Mouse (Mus musculus): ENCODE measurements around the gene Mmp15. TPM values are rescaled to one million over a fixed set of nuclear protein-coding genes. Genes with fewer than 3 reads are reported as not detected.

The Mmp15 gene
- polyA plus RNA-seq, 1 experiment: 28.7 TPM

DNA sequence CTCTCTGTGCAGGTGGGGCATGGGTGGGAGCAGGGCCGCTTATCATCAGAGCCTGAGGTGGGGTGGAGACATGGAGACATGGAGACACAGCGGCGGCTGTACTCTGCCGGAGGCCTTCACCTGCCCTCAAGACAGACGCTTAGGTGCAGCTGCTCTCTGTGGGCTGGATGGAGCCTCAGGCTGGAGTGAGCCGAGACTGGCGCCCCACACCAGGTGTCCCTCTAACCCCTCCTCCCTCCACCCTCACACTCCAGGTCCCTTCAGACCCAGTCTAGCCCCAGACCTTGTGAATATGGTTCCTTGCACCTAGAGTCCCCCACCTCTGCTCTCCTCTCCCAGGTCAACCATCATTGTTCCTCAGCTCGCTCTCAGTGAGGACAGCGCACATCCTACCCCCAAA, 47.1 kb downstream of the Mmp15 start:
- no peaks in the 10 kb centered on the region for H3K36me3 ChIP-seq (ENCODE audit: control insufficient read depth, insufficient read depth, low read length)
- H3K27me3 ChIP-seq (ENCODE audit: control insufficient read depth, insufficient read depth, low read length): no peaks in the 10 kb centered on the region
- 58% methylated on average over 9 of the region's 9 CpGs for WGBS
- H3K4me1 ChIP-seq (ENCODE audit: control insufficient read depth, insufficient read depth, insufficient read length, low read length): no peaks in the 10 kb centered on the region
- H3K4me3 ChIP-seq (ENCODE audit: low read depth, low read length): no peak overlapping the region
- no peak for TF ChIP-seq POLR2A (IDR thresholded peaks at IDR 0.05; ENCODE audit: low read depth, low read length)
- no peak for TF ChIP-seq CTCF (IDR thresholded peaks at IDR 0.05; ENCODE audit: extremely low read depth, insufficient read length, insufficient replicate concordance, low read depth, low read length)
- H3K27ac ChIP-seq (ENCODE audit: insufficient read depth, low read depth, low read length): no peak overlapping the region

DNA sequence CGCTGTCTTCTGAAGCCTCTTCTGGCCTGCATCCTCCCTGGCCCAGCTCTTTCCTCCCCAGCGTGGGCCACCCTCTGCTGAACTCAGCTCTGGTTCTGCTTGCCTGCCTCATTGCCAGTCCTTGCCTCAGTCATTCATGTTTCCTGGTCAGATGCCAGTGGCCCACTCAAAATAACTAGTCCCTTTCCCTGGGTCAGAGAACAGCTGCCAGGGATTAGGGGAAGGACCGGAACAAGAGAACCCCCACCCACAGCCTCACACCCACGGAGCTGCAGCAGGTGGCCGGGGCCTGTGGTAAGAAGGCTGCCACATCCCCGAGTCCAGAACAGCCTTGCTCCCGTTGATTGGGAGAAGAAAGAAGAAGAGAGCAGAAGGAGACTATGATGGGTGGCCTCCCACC, 49.0 kb downstream of the Mmp15 start:
- no peak overlapping the region for H3K4me3 ChIP-seq (ENCODE audit: low read depth, low read length)
- H3K27ac ChIP-seq (ENCODE audit: insufficient read depth, low read depth, low read length): no peak overlapping the region
- no peaks in the 10 kb centered on the region for H3K4me1 ChIP-seq (ENCODE audit: control insufficient read depth, insufficient read depth, insufficient read length, low read length)
- H3K27me3 ChIP-seq (ENCODE audit: control insufficient read depth, insufficient read depth, low read length): no peaks in the 10 kb centered on the region
- WGBS: 79% methylated on average over 7 of the region's 7 CpGs
- TF ChIP-seq CTCF (IDR thresholded peaks at IDR 0.05; ENCODE audit: extremely low read depth, insufficient read length, insufficient replicate concordance, low read depth, low read length) (no peak), POLR2A (IDR thresholded peaks at IDR 0.05; ENCODE audit: low read depth, low read length) (no peak)
- H3K36me3 ChIP-seq (ENCODE audit: control insufficient read depth, insufficient read depth, low read length): no peaks in the 10 kb centered on the region

DNA sequence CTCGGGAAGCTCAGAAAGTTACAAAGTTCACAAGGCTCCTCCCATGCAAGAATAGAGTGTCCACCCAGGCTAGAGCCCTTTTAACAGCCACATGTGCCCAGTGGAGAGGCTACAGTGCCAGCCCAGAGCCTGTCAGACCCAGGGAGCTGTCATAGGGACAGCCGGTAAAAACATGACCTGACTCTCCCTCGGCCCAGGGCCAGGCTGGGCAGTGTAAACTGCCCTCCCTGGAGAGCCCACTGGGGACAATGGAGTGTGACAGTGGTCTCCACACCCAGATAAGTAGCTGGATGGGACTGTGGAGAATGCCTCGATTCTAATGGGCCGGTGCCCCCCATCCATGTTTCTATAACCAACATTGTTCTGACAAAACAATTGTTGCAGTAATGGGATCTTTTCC, 57.5 kb downstream of the Mmp15 start:
- Histone ChIP-seq H3K4me3 (ENCODE audit: low read depth, low read length) (no peak overlapping the region), H3K27me3 (ENCODE audit: control insufficient read depth, insufficient read depth, low read length) (no peaks in the 10 kb centered on the region), H3K36me3 (ENCODE audit: control insufficient read depth, insufficient read depth, low read length) (no peaks in the 10 kb centered on the region), H3K4me1 (ENCODE audit: control insufficient read depth, insufficient read depth, insufficient read length, low read length) (peaks cover 5% of the 10 kb centered on the region; the same call in 1 of the 2 replicates), H3K27ac (ENCODE audit: insufficient read depth, low read depth, low read length) (no peak overlapping the region)
- WGBS: 28% methylated on average over 5 of the region's 5 CpGs
- TF ChIP-seq POLR2A (IDR thresholded peaks at IDR 0.05; ENCODE audit: low read depth, low read length) (no peak), CTCF (IDR thresholded peaks at IDR 0.05; ENCODE audit: extremely low read depth, insufficient read length, insufficient replicate concordance, low read depth, low read length) (no peak)

DNA sequence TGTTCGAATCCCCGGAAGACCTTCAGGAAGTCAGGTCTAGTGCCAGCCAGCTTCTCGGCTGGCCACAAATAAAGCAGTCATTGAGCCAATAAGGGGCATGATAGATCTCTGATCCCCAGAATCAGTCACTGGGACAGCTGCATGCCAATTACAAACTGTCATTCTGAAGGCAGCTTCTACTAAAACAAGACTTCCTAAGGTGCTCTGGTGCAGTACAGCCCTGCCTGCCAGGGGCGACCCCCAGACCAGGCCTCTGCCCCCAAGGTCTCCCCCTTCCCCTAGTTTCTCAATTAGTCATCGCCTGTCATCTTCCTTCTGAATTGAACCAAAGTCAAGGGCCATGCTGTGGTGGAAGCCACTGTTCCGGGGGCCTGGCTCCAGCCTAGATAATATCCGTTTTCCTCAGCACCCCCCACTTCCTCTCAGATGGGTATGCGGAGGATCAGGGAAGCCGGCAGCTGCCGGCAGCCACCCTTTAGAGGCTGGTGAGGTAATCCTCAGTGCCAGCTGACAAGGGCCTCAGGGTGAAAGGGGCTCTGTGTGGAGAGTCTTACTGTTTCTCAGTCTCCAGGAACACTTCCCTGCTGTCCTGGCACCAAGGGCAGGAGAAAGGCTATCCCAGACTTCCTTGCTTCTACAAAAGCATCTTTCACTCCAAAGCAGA, 59.4 kb downstream of the Mmp15 start:
- WGBS: 69% methylated on average over 10 of the region's 10 CpGs
- TF ChIP-seq CTCF (IDR thresholded peaks at IDR 0.05; ENCODE audit: extremely low read depth, insufficient read length, insufficient replicate concordance, low read depth, low read length) (no peak), POLR2A (IDR thresholded peaks at IDR 0.05; ENCODE audit: low read depth, low read length) (no peak)
- Histone ChIP-seq H3K4me1 (ENCODE audit: control insufficient read depth, insufficient read depth, insufficient read length, low read length) (peaks cover 5% of the 10 kb centered on the region; the same call in 1 of the 2 replicates), H3K27ac (ENCODE audit: insufficient read depth, low read depth, low read length) (no peak overlapping the region), H3K4me3 (ENCODE audit: low read depth, low read length) (no peak overlapping the region), H3K36me3 (ENCODE audit: control insufficient read depth, insufficient read depth, low read length) (no peaks in the 10 kb centered on the region), H3K27me3 (ENCODE audit: control insufficient read depth, insufficient read depth, low read length) (no peaks in the 10 kb centered on the region)

DNA sequence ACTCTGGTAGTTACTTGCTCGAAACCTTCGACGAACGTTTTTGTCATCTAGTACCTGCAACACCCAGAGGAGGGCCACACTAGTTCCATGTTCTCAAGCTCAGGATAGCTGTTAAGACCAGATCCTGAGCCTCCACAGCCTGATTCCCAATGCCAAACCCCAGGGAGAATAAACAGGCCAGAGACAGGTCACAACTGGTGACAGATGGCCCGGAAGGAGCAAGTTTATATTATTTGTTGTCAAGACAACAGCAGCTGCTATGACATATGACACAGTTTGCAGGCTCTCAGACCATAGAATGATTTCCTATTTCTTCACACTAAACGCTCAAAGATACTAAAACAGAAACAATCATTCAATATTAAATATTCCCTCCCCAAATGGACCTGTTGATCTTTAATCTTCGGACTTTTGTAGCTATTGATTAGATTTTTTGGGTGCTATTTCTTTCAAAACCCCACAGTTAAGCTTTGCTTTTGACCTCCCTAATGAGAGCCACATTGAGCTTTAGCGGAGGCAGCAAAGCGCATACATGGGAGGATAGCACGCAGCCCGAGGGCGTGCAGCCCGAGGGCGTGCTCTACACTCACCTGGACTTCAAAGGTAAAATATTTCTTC, 70.2 kb downstream of the Mmp15 start:
- no peak overlapping the region for H3K4me3 ChIP-seq (ENCODE audit: low read depth, low read length)
- peaks cover 8% of the 10 kb centered on the region; the same call in 1 of the 2 replicates for H3K4me1 ChIP-seq (ENCODE audit: control insufficient read depth, insufficient read depth, insufficient read length, low read length)
- WGBS: 83% methylated on average over 14 of the region's 14 CpGs
- H3K27me3 ChIP-seq (ENCODE audit: control insufficient read depth, insufficient read depth, low read length): no peaks in the 10 kb centered on the region
- H3K27ac ChIP-seq (ENCODE audit: insufficient read depth, low read depth, low read length): no peak overlapping the region
- H3K36me3 ChIP-seq (ENCODE audit: control insufficient read depth, insufficient read depth, low read length): peaks cover 33% of the 10 kb centered on the region
- no peak for TF ChIP-seq POLR2A (IDR thresholded peaks at IDR 0.05; ENCODE audit: low read depth, low read length)
- TF ChIP-seq CTCF (IDR thresholded peaks at IDR 0.05; ENCODE audit: extremely low read depth, insufficient read length, insufficient replicate concordance, low read depth, low read length): no peak

Other genes with a start within 250 kb of the Mmp15 start
- gene Kifc3, start 149.5 kb upstream of the Mmp15 start, polyA plus RNA-seq (2012; rRNA removed): 35.0 and 64.7 TPM in 2 replicates
- 0.13 and 0.15 TPM in 2 replicates for gene Cngb1, start 45.7 kb upstream of the Mmp15 start, polyA plus RNA-seq (2012; rRNA removed)
- gene Tepp, start 41.7 kb upstream of the Mmp15 start, polyA plus RNA-seq (2012; rRNA removed): not detected in 2 replicates
- 5.2 and 8.7 TPM in 2 replicates for gene Zfp319, start 20.3 kb upstream of the Mmp15 start, polyA plus RNA-seq (2012; rRNA removed)
- gene Usb1, start 20.0 kb upstream of the Mmp15 start, polyA plus RNA-seq (2012; rRNA removed): 13.4 and 21.2 TPM in 2 replicates
- 25.6 and 33.3 TPM in 2 replicates for gene Cfap20, start 82.6 kb downstream of the Mmp15 start, polyA plus RNA-seq (2012; rRNA removed)
- gene Csnk2a2, start 137.8 kb downstream of the Mmp15 start, polyA plus RNA-seq (2012; rRNA removed): 6.0 and 8.2 TPM in 2 replicates
- gene Ccdc113, start 181.8 kb downstream of the Mmp15 start, polyA plus RNA-seq (2012; rRNA removed): not detected in 2 replicates
- not detected in 2 replicates for gene Prss54, start 224.1 kb downstream of the Mmp15 start, polyA plus RNA-seq (2012; rRNA removed)

Measured in small intestine, adult 2 months (tissue).